Mouse (Mus musculus): Measurements from ENCODE around the gene Filip1.

DNA sequence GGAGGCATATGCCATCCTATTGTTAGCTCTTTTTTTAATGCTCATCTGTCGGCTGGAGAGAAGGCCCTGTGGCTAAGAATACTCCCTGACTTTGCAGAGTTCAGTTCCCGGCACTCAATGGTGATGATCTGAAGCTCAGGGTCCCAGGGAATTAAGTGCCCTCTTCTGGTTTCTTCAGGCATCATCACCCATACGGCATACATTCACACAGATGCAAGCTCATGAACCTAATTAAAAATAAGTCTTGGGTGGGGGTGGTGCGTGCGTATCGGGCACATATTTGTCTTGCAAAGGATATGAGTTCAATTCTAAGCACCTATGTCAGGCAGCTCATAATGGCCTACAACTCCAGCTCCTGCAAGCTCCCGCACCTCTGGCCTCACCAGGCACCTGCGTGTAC, 39.1 kb downstream of the Filip1 start:
- no peak for TF ChIP-seq EP300 (IDR thresholded peaks at IDR 0.05)
- peak; percentile 27; the same call in 1 of the 2 replicates for TF ChIP-seq CTCF (IDR thresholded peaks at IDR 0.05)
